Mouse (Mus musculus): Measurements from ENCODE around the gene Klf13. TPM values are rescaled to one million over a fixed set of nuclear protein-coding genes. Genes with fewer than 3 reads are reported as not detected.
A peak's percentile ranks its signal among the peaks of the same experiment; 100 is the strongest.

Gene Klf13
- polyA plus RNA-seq, 1 experiment from 2014 or later = 29.6 TPM

DNA sequence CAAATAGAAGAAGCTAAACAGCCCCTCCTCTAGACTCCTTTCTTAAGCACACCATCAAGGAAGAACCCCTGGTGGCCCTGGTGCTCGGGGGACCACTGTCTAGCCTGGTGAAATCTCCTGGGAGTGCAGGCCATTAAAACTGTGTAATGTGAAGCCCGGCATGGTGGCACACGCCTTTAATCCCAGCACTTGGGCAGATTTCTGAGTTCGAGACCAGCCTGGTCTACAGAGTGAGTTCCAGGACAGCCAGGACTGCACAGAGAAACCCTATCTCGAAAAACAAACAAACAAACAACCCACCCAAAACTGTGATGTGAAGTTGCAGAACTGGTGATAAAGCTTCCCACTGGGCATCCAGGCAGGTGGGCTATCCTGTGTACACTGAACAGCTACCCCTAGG, 24.9 kb upstream of the Klf13 start:
- no peak for DNase-seq (ENCODE audit: low spot score)
- Histone ChIP-seq H3K4me1 (peaks cover 21% of the 10 kb centered on the region), H3K36me3 (no peaks in the 10 kb centered on the region), H3K9me3 (replicated peaks) (no peaks in the 10 kb centered on the region), H3K27me3 (ENCODE audit: low read depth, poor library complexity, severe bottlenecking) (no peaks in the 10 kb centered on the region), H3K27ac (replicated peaks) (no peak overlapping the region), H3K4me3 (no peak overlapping the region)
- 70% methylated on average over 5 of the region's 5 CpGs for WGBS

DNA sequence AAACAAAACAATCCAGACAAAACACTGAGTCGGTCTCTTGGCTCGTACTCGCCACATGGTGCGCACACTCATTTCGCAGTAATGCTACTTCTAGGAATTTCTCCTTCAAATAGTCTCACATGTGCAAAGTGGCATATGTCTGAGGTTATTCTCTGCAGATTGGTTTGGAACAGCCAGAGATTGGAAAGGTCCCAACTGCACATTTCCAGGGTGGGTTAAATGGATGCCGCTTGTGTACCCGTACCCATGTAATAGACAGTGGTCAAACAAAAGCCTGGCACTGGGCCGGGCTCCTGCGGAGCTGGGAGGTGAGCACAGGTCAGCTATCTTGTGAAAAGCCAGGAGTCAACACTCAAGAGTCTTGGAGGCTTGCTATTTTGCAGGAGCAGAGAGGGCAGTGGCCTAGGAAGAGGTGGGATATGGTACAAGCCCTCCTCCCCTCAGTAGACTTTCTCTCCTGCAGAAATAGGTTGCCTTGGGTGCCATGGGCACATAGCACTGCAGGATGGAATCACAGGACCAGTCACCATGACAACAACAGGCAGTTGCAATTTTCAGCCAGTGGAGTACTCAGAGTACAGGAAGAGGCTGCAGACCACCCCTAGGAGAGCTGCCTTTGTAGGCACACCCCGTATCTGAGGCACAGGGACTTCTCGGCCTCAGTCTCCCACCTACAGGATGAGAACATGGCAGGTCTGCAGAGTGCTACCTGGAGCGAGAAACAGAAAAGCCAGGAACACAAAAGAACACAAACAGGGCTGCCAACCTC, 19.3 kb upstream of the Klf13 start:
- Histone ChIP-seq H3K9me3 (replicated peaks) (no peaks in the 10 kb centered on the region), H3K4me3 (peak overlapping the region; percentile 47), H3K27ac (replicated peaks) (peak overlapping the region; percentile 98), H3K27me3 (ENCODE audit: low read depth, poor library complexity, severe bottlenecking) (no peaks in the 10 kb centered on the region), H3K4me1 (peaks cover 43% of the 10 kb centered on the region), H3K36me3 (no peaks in the 10 kb centered on the region)
- DNase-seq (ENCODE audit: low spot score) = peak; percentile 36
- WGBS = 76% methylated on average over 12 of the region's 12 CpGs

DNA sequence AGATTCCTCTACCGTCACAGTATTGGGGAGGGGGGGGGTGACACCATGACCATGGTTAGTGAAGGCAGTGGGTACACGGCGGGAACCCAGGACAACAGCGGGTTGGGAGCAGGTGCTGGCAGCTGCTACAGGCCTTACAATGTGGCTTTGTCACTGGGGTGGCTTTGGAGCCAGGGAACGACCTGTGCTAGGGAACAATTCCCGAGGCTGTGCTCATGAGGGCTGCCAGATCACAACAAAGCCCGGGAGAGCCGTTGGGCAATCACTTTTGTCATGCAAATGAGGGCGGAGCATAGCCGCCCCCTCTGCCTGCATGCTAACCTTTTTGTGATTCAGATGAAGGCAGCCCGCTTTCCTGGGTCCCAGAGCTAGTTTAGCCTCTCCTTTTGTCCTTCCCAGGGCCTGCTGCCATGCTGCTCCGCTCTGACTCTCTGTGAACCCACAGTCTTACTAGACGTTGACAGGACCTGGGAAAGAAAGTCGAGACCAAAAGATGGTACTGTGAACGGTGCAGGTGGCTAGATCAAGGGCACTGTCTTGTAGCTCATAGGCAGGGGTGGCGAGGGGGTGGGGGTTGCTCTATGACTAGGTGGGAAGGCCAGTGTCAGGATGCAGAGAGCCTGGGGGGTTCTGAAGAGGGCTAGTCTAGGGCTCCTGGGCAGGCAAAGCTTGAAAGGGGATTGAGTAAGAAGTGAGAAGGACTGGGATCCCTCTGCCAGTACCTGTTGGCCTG, 18.4 kb upstream of the Klf13 start:
- Histone ChIP-seq H3K27me3 (ENCODE audit: low read depth, poor library complexity, severe bottlenecking) (no peaks in the 10 kb centered on the region), H3K36me3 (no peaks in the 10 kb centered on the region), H3K4me1 (peaks cover 48% of the 10 kb centered on the region), H3K27ac (replicated peaks) (peak overlapping the region; percentile 98), H3K4me3 (peak overlapping the region; percentile 47), H3K9me3 (replicated peaks) (no peaks in the 10 kb centered on the region)
- 7% methylated on average over 16 of the region's 16 CpGs for WGBS
- peak; percentile 91 for DNase-seq (ENCODE audit: low spot score)

DNA sequence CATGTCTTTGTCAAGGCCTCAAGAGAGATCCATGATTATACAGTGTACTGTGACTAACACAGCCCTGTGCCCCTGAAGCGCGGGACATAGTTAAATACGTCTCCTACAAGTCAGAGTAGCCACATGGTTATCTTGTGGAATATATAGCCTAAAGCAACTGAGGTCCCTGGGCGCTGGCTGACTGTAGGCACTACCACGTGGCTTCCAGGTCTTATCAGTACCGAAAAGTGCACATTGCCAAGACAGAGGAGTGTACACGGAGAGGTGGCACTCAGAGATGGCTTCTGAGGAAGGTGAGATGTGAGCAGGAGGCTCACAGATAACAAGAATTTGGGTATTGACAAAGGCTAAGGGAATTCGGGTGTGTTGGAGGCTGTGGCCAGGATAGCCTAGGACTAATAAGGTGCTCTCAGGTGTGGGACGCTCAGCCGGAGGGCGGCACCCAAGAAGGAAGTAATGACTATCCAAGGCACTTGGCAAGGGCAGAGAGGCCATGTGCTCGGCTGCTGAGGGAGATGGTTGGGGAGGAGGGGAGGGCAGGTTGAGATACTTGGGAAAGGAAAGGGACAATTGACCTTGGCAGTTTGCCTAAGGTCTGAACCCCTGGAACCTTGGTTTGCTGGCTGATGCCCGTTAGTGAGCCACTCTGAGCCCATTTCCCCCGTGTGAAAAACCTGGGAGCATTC, 17.6 kb upstream of the Klf13 start:
- Histone ChIP-seq H3K27me3 (ENCODE audit: low read depth, poor library complexity, severe bottlenecking) (no peaks in the 10 kb centered on the region), H3K9me3 (replicated peaks) (no peaks in the 10 kb centered on the region), H3K36me3 (no peaks in the 10 kb centered on the region), H3K4me1 (peaks cover 57% of the 10 kb centered on the region), H3K27ac (replicated peaks) (peak overlapping the region; percentile 98), H3K4me3 (peak overlapping the region; percentile 47; the same call in 1 of the 2 replicates)
- 71% methylated on average over 14 of the region's 14 CpGs for WGBS
- DNase-seq (ENCODE audit: low spot score) = no peak

DNA sequence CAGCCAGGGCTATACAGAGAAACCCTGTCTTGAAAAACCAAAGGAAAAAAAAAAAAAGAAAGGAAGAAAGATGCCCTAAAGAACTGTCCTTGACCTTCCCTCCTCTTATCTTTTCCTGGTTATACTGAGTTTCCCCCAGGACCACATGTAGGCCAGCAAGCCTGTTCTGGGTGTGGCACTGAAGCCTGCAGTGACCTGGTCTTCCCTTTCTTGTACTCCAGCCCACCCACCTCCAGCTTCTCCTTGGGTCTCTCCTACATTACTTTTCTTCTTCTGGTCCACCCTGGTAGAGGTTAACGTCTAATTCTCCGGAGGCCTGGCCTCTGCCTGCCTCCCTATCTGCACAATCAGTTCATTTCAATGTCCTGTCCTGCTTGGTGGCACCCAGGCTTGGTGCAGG, 16.7 kb upstream of the Klf13 start:
- no peaks in the 10 kb centered on the region for H3K9me3 ChIP-seq (replicated peaks)
- peak overlapping the region; percentile 98 for H3K27ac ChIP-seq (replicated peaks)
- H3K4me1 ChIP-seq = peaks cover 59% of the 10 kb centered on the region
- no peaks in the 10 kb centered on the region for H3K27me3 ChIP-seq (ENCODE audit: low read depth, poor library complexity, severe bottlenecking)
- WGBS = 96% methylated on average over 2 of the region's 2 CpGs
- no peaks in the 10 kb centered on the region for H3K36me3 ChIP-seq
- no peak for DNase-seq (ENCODE audit: low spot score)
- H3K4me3 ChIP-seq = no peak overlapping the region

DNA sequence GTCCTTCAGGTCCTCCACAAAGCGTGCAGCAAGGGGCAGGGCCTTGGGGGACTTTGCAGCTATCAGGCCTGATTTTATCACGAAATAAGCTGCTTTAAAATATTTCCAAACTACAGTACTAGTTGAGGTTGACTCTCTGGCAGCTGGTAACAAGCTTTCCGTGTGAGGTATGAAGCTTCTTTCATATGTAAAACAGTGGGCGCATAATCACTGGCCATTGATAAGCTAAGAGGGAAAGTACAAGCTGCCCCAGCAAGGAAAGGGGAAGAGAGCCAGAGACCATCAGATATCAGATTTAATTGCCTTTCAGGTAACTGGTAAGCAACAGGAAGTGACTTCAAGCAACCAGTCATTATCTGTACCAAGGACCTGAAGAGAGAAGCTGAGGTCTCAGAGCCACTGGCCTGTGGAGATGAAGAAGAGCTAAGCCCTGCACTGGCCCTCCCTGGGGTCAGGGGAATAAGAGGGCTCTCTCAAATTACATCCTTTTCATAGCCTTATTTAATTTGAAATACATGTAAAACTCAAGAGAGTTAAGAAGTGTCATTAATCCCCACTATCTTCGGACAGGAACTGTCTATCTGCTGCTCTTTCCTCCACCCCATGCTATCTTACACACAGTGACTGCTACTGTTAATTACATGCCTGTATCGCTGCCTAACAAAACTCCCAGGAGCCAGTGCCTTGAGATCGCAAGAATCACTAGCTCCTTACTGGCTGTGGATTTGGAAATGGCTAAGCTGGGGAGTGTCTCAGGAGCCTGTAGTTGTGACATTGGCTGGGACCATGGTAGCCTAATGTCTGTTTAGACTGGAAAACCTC, 13.6 kb upstream of the Klf13 start:
- H3K27ac ChIP-seq (replicated peaks) = peak overlapping the region; percentile 69
- no peak overlapping the region for H3K4me3 ChIP-seq
- no peaks in the 10 kb centered on the region for H3K27me3 ChIP-seq (ENCODE audit: low read depth, poor library complexity, severe bottlenecking)
- WGBS = 45% methylated on average over 7 of the region's 7 CpGs
- H3K4me1 ChIP-seq = peaks cover 46% of the 10 kb centered on the region
- H3K36me3 ChIP-seq = no peaks in the 10 kb centered on the region
- no peaks in the 10 kb centered on the region for H3K9me3 ChIP-seq (replicated peaks)
- DNase-seq (ENCODE audit: low spot score) = no peak

DNA sequence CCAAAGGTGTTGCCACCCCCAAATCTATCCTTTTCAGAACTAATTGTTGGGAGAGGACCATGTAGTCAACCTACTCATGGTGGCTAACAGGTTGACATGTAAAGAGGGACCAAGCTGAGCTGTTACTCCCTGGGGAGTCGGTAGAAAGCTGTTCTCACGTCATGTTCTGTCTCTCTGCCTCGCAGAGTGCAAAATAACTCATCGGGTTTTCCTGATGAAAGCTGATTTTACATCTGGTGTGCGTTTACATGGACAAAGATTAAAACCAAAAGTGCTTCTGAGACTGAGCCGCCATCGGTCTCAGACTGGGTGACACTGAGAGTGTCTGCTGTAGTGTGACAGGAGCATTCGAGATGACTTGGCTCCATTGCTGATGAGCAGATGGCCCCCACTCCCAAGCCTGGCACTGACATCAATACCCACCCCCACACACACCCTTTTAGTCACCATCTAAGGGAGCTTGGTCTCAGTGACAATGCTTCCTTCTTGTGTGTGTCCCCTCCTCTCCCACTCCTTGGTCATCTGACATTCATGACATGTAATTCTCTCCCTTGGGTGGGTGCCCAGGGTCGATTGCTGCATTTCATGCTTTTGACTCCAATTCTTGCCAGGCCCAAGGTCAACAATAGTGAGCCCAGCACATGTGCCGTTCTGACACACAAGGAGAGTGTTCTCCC, 12.4 kb upstream of the Klf13 start:
- no peak overlapping the region for H3K4me3 ChIP-seq
- 88% methylated on average over 10 of the region's 10 CpGs for WGBS
- no peaks in the 10 kb centered on the region for H3K27me3 ChIP-seq (ENCODE audit: low read depth, poor library complexity, severe bottlenecking)
- H3K27ac ChIP-seq (replicated peaks) = peak overlapping the region; percentile 69
- H3K36me3 ChIP-seq = no peaks in the 10 kb centered on the region
- peaks cover 34% of the 10 kb centered on the region for H3K4me1 ChIP-seq
- no peaks in the 10 kb centered on the region for H3K9me3 ChIP-seq (replicated peaks)
- no peak for DNase-seq (ENCODE audit: low spot score)

DNA sequence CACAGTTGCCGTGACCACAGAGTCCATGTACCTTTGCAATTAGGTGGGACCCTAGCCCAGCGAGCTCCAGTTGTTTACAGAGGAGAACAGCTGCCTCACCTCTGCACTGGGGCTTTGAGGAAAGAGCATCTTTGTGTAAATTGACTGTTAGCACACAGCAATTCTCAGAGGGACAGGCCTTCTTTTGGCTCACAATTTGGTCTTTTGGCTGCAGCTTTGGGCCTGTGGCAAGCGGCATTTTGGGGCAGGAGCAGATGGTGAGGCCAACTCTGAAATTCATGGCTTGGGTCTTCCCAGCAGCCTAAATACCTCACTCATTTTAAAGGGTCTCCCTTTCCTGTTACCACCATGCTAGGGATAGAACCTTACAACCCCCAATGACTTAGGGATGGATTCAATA, 10.5 kb upstream of the Klf13 start:
- no peaks in the 10 kb centered on the region for H3K9me3 ChIP-seq (replicated peaks)
- H3K27me3 ChIP-seq (ENCODE audit: low read depth, poor library complexity, severe bottlenecking) = no peaks in the 10 kb centered on the region
- peaks cover 27% of the 10 kb centered on the region for H3K4me1 ChIP-seq
- H3K36me3 ChIP-seq = no peaks in the 10 kb centered on the region
- H3K4me3 ChIP-seq = no peak overlapping the region
- WGBS = 88% methylated on average over 3 of the region's 3 CpGs
- no peak overlapping the region for H3K27ac ChIP-seq (replicated peaks)
- DNase-seq (ENCODE audit: low spot score) = no peak

DNA sequence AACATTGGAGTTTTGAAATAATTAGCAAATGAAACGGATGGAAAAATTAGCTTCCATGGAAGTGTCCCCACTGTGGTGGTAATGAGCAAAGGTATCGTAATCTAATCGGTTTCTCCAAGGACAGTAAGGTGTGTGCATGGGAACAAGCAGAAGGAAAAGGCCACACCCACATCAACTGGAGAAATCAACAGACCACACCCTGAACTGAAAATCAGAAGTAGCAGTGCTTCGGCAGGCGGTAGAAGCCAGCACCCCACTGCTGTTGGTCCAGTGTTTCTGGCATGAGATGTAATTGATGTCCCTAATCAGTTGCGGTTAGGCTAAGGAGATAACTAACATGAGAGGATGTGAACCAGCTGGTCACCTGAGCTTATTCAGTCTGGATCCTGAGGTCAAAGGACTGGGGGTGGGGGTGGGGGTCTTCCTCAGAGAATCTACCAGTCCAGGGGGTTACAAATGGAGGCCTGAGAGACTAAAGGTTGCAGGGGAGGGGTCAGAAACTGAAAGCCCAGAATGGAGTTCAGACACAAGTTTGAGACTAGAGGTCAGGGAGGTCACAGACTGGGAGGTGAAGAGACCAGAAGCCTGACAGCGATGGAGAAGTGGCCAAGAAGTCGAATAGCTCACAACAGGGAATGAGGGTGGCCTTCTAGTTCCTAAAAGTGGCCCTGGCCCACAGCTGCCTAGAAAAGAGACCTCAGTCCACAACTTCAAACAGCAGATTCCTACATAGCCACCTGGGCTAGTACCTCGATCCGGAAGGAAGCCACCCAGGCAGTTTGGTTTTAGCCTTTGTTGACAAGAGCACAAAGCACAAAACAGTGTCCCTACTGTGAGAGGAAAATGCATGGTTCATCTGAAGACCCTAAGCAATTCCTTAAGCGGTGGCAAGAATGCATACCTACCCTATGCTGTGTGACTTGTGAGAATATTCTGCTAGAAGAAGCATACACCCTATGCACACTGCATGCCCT, 9.1 kb upstream of the Klf13 start:
- Histone ChIP-seq H3K36me3 (no peaks in the 10 kb centered on the region), H3K4me3 (no peak overlapping the region), H3K27me3 (ENCODE audit: low read depth, poor library complexity, severe bottlenecking) (no peaks in the 10 kb centered on the region), H3K4me1 (peaks cover 25% of the 10 kb centered on the region), H3K27ac (replicated peaks) (no peak overlapping the region), H3K9me3 (replicated peaks) (no peaks in the 10 kb centered on the region)
- DNase-seq (ENCODE audit: low spot score) = no peak
- WGBS = 52% methylated on average over 11 of the region's 11 CpGs

DNA sequence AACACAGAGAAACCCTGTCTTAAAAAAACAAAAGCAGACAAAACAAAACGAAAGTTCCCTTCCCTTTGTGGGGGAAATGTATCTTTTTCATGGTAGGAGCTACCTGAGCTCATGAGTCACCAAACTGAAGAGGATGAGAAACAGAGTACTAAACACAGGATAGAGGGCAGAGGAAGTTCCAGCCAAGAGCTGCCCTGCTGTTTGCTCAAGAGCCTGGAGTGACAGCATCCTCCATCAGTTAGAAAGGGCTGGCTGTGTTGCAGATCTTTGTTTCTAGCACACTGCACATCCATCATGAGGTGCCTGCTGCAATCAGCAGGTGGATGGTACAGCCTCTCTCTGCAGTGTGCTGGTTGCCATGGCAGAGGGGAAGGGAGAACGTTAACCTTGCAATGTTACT, 5.2 kb upstream of the Klf13 start:
- peaks cover 21% of the 10 kb centered on the region for H3K4me1 ChIP-seq
- H3K36me3 ChIP-seq = no peaks in the 10 kb centered on the region
- DNase-seq (ENCODE audit: low spot score) = no peak
- H3K27me3 ChIP-seq (ENCODE audit: low read depth, poor library complexity, severe bottlenecking) = peaks cover 20% of the 10 kb centered on the region
- no peak overlapping the region for H3K27ac ChIP-seq (replicated peaks)
- H3K4me3 ChIP-seq = no peak overlapping the region
- H3K9me3 ChIP-seq (replicated peaks) = no peaks in the 10 kb centered on the region
- WGBS = 60% methylated on average over 2 of the region's 2 CpGs

DNA sequence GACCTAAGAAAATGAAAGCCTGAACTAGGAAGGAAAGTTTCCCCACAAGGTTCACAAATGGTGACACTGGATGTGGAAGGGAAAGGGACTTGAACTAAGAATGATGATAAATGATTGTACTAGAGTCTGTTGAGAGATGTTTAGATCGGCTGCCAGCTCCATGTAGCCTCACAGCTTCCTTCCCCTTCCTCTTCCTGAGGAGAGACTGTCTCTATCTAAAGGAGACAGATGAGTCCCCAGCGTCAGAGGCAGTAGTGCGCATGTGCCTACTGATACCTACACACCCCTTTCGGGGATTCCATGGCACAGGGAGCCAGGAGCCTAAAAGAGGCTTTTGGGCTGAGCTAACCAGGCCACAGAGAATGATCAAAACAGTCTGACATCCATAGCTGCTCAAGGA, 2.8 kb upstream of the Klf13 start:
- Histone ChIP-seq H3K36me3 (no peaks in the 10 kb centered on the region), H3K4me3 (no peak overlapping the region), H3K9me3 (replicated peaks) (no peaks in the 10 kb centered on the region), H3K27ac (replicated peaks) (no peak overlapping the region), H3K4me1 (peaks cover 27% of the 10 kb centered on the region), H3K27me3 (ENCODE audit: low read depth, poor library complexity, severe bottlenecking) (peaks cover 20% of the 10 kb centered on the region)
- 87% methylated on average over 4 of the region's 4 CpGs for WGBS
- no peak for DNase-seq (ENCODE audit: low spot score)
